Mouse (Mus musculus) thymus, adult 2 months (tissue): ENCODE measurements around the gene Creb1. TPM values are rescaled to one million over a fixed set of nuclear protein-coding genes. Genes with fewer than 3 reads are reported as not detected.
A peak's percentile ranks its signal among the peaks of the same experiment; 100 is the strongest.

Source experiments
- DNase-seq: peaks from one replicate; pipeline ENCODE4 v3.0.0; 2021
- H3K27ac ChIP-seq: fragments of 200-500 bp; 2 replicates; pipeline ENCODE4 v1.5.1; 2012; ENCODE audit warnings: low read length, control low read depth; ENCODE audit not compliant: control insufficient read depth, insufficient read depth
- H3K27me3 ChIP-seq: fragments of 200-500 bp; 2 replicates; pipeline ENCODE4 v1.6.1; 2012; ENCODE audit warnings: mild to moderate bottlenecking, low read length, moderate library complexity, mixed read lengths; ENCODE audit not compliant: control insufficient read depth, insufficient read depth
- H3K36me3 ChIP-seq: fragments of 200-500 bp; 2 replicates; pipeline ENCODE4 v1.6.1; 2012; ENCODE audit warnings: mild to moderate bottlenecking, low read length, moderate library complexity; ENCODE audit not compliant: control insufficient read depth, insufficient read depth
- H3K4me1 ChIP-seq: fragments of 200-500 bp; replicated peaks from 2 replicates; pipeline ENCODE4 v1.6.1; 2012; ENCODE audit warnings: low read length; ENCODE audit not compliant: control insufficient read depth, insufficient read depth
- H3K4me3 ChIP-seq: fragments of 200-500 bp; 2 replicates; pipeline ENCODE4 v1.5.1; 2012; ENCODE audit warnings: mild to moderate bottlenecking, low read length, control low read depth, moderate library complexity; ENCODE audit not compliant: control insufficient read depth, insufficient read depth
- CTCF ChIP-seq: fragments of 200-500 bp; IDR thresholded peaks from 2 replicates; pipeline ENCODE4 v1.5.1; 2012; ENCODE audit warnings: mild to moderate bottlenecking, control low read depth, low read length, moderate library complexity, borderline replicate concordance; ENCODE audit not compliant: control insufficient read depth, poor library complexity, insufficient read depth; ENCODE audit errors: extremely low read depth
- POLR2A ChIP-seq: fragments of 200-500 bp; IDR thresholded peaks from 2 replicates; pipeline ENCODE4 v1.6.1; 2012; ENCODE audit warnings: mild to moderate bottlenecking, low read length, control low read depth, moderate library complexity; ENCODE audit not compliant: control insufficient read depth, poor library complexity, insufficient read depth; ENCODE audit errors: extremely low read depth
- WGBS: fragments of 180-500 bp; shearing (Covaris S2); methylation state at CpG from one replicate; pipeline ENCODE4 v1.1.7; 2018; 5-methylcytosine and 5-hydroxymethylcytosine counted together
- polyA plus RNA-seq: library from polyadenylated mRNA; depleted of rRNA; stranded (reverse); fragments of >200 nt; gene quantifications from 2 replicates; pipeline ENCODE4 v1.2.3, GENCODE M21; 2012

Creb1 gene
- polyA plus RNA-seq, 1 experiment = 74.5 TPM

DNA sequence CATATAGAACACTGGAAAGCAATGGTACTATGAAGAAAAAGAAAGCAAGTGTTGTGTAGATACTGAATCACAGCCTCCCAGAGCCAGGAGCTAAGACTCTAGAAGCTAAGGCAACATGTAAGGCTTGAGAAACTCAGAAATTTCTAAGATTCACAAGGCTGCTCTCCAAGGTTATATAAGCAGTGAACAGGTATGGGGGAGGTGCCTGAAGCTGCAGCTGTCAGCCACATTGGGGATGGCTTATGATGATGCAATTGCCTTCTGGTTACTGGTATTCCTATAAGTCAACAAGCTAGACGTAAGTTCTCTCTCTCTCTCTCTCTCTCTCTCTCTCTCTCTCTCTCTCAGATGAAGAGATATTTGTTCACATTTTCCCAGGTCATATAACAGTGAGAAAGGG, 9.3 kb upstream of the Creb1 start:
- Histone ChIP-seq H3K4me3 (no peak overlapping the region), H3K27ac (no peak overlapping the region), H3K36me3 (no peaks in the 10 kb centered on the region), H3K27me3 (no peaks in the 10 kb centered on the region), H3K4me1 (peaks cover 13% of the 10 kb centered on the region)
- WGBS = 59% methylated on average over 1 of the region's 1 CpGs
- TF ChIP-seq CTCF = no peak
- no peak for TF ChIP-seq POLR2A
- no peak for DNase-seq

DNA sequence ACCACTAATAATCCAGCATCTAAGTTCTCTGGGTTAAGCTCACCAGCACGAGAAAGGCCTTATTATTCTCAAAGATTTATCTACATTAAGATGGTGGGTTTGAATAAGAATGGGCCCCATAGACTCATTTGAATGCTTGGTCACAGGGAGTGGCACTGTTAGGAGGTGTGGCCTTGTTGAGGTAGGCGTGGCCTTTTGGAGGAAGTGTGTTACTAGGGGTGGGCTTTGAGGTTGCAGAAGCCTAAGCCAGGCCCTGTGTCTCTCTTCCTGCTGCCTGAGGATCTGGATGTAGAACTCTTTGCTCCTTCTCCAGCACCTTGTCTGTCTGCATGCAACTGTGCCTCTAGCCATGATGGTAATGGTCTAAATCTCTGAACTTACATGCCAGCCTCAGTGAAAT, 7.8 kb upstream of the Creb1 start:
- 95% methylated on average over 2 of the region's 2 CpGs for WGBS
- H3K4me1 ChIP-seq = peaks cover 20% of the 10 kb centered on the region
- H3K27me3 ChIP-seq = no peaks in the 10 kb centered on the region
- no peak overlapping the region for H3K4me3 ChIP-seq
- DNase-seq = no peak
- TF ChIP-seq CTCF (no peak), POLR2A (no peak)
- H3K36me3 ChIP-seq = no peaks in the 10 kb centered on the region
- no peak overlapping the region; the same call in 1 of the 2 replicates for H3K27ac ChIP-seq

DNA sequence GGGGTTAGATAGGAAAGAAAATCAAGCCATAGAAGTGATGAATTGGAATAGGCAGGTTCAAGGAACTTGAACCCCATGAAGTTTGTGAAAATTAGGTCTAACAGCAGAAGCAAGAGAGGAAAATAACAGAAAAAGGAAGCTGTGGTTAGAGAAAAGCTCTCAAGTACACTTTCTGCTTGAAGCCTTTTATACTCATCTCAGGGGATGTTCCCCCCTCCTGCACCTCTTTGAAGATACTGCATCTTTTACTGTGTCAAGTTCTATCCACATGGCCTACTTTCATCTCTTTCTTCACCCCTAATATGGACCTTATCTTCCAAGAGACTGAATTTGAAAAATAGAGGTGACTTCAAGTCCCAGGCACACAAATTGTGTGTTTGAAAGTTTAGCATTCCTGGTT, 4.8 kb upstream of the Creb1 start:
- no peaks in the 10 kb centered on the region for H3K27me3 ChIP-seq
- TF ChIP-seq POLR2A = no peak
- TF ChIP-seq CTCF = no peak
- peak; percentile 67 for DNase-seq
- H3K4me3 ChIP-seq = no peak overlapping the region
- H3K36me3 ChIP-seq = no peaks in the 10 kb centered on the region
- H3K4me1 ChIP-seq = peaks cover 25% of the 10 kb centered on the region
- H3K27ac ChIP-seq = peak overlapping the region; percentile 97; the same call in 1 of the 2 replicates

DNA sequence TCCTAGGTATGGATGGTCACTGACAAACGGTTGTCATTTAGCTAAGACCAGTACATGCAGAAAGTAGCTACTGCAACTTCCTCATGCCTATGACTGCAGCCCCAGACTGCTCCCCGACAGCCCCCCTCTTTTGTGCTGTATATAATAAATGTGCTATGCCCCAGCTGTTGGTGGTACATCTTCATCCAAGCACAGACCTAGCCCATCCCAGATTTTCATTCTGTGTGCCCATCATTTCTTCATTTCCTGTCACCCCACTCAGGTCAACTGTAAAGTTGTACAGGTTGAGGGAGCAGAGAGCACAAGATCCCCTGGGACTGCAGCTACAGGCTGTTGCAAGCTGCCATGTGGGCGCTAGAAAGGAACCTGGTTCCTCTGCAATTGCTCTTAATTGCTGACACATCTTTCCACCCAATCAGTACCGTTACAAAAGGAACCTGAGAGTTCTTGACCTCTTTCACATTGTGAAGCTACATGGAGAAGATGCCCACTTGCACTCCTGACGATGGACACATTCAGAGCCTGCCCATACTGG, 2.6 kb upstream of the Creb1 start:
- Histone ChIP-seq H3K4me1 (peaks cover 23% of the 10 kb centered on the region), H3K27ac (peak overlapping the region; percentile 71), H3K27me3 (no peaks in the 10 kb centered on the region), H3K36me3 (no peaks in the 10 kb centered on the region), H3K4me3 (no peak overlapping the region)
- WGBS = 42% methylated on average over 5 of the region's 5 CpGs
- peak; percentile 34 for DNase-seq
- TF ChIP-seq POLR2A (no peak), CTCF (no peak)

DNA sequence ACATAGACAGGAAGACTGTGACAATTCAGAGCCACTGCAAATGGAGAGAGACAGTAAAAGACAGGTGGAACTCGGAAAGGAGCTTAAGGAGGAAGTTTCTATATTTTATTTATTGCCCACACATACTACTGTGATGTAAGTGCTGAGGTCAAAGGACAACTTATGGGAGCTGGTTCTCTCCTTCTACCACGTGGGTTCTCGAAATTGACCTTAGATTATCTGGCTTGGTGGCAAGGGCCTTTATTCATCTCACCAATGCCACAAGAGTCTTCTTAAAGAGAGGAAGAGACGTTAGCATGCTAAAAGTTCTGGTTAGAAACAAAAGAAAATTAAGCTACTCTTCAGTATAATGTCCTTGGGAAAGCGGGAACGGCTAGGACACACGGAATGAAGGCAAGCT, 897 bp upstream of the Creb1 start:
- WGBS = 1% methylated on average over 7 of the region's 7 CpGs
- Histone ChIP-seq H3K4me3 (peak overlapping the region; percentile 60), H3K27ac (peak overlapping the region; percentile 95), H3K27me3 (no peaks in the 10 kb centered on the region), H3K36me3 (no peaks in the 10 kb centered on the region), H3K4me1 (peaks cover 25% of the 10 kb centered on the region)
- DNase-seq = no peak
- TF ChIP-seq POLR2A (no peak), CTCF (no peak)

DNA sequence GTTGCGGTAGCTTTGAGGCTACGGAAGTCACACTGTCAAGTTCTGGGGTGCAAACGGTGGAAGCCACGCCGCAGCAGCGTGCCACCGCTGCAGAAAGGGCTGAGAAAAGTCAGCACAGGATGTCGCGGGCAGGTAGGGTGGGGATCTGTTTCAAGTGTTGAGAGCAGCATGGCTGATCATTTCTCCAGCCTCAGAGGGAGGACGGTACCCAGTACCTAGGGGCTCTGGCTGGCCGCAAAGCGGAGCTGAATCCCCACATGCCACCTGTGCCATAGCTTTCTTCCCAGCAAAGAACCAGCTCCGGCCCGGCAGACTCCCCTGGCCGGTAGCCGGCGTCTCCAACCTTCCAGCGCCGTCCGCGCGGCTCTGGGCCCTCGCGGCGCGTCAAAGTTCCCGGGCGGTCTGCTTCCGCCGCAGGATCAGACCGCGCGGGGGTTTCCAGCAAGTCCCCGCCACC, 350 bp upstream of the Creb1 start:
- peak overlapping the region; percentile 60 for H3K4me3 ChIP-seq
- peak; percentile 88 for DNase-seq
- H3K36me3 ChIP-seq = no peaks in the 10 kb centered on the region
- H3K27ac ChIP-seq = peak overlapping the region; percentile 95
- TF ChIP-seq POLR2A = peak; percentile 74
- TF ChIP-seq CTCF = no peak
- H3K4me1 ChIP-seq = peaks cover 22% of the 10 kb centered on the region
- no peaks in the 10 kb centered on the region for H3K27me3 ChIP-seq
- WGBS = under 1% methylated on average over 34 of the region's 34 CpGs
